Mouse (Mus musculus) lung, postnatal 0 days (tissue): ENCODE results near the gene Gm11595.

Source experiments
- CTCF ChIP-seq: IDR thresholded peaks from 2 replicates; pipeline ENCODE4 v1.5.1; 2016; ENCODE audit warnings: antibody characterized with exemption, mild to moderate bottlenecking
- EP300 ChIP-seq: IDR thresholded peaks from 2 replicates; pipeline ENCODE4 v1.6.1; 2016; ENCODE audit warnings: antibody characterized with exemption, mild to moderate bottlenecking, control low read depth

DNA sequence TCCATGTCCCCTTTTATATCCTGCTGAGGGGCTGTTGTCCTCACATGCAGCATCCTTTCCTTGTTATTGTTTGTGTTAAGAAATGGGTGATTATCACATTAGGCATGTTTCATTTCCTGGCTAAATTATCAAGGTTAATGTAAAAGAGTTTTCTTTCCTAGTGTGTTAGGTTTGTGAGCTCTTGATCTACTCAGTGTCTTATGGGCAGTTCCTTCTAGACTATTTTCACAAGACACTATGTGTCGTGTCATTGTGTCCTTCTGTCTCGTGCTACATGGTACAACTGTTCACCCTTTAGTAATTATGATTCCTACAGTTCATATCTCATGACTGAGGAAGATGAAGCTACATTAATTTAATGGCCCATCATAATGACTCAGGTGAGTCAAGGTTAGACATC lies 20.7 kb upstream of the Gm11595 start, which contains the start of gene Gm11596:
- no peak for TF ChIP-seq CTCF
- no peak for TF ChIP-seq EP300
